Mouse (Mus musculus) liver, postnatal 0 days (tissue): ENCODE results near the gene Pram1. TPM values are rescaled to one million over a fixed set of nuclear protein-coding genes. Genes with fewer than 3 reads are reported as not detected.

Experiments used
- ATAC-seq: fragments of 200-750 bp; cut with Nextera tagmentation; 2 replicates; pipeline ENCODE4 v1.8.0; 2017; ENCODE audit warnings: mild to moderate bottlenecking, moderate library complexity
- DNase-seq: peaks from one replicate; pipeline ENCODE4 v3.0.0-alpha.2; 2016
- H3K27ac ChIP-seq: fragments of 300-500 bp; sonication (generic); 2 replicates; pipeline ENCODE4 v1.5.1; 2014; ENCODE audit warnings: antibody characterized with exemption, moderate library complexity, mild to moderate bottlenecking, low read depth
- H3K27me3 ChIP-seq: fragments of 300-500 bp; sonication (generic); 2 replicates; pipeline ENCODE4 v1.6.1; 2014; ENCODE audit warnings: low read length, control low read depth, mixed read lengths; ENCODE audit not compliant: insufficient read depth
- H3K36me3 ChIP-seq: fragments of 300-500 bp; sonication (generic); replicated peaks from 2 replicates; pipeline ENCODE4 v1.6.1; 2014; ENCODE audit warnings: mild to moderate bottlenecking, control low read depth, low read length, moderate library complexity, mixed read lengths; ENCODE audit not compliant: insufficient read depth
- H3K4me1 ChIP-seq: fragments of 300-500 bp; sonication (generic); 2 replicates; pipeline ENCODE4 v1.6.1; 2014; ENCODE audit warnings: antibody characterized with exemption, mild to moderate bottlenecking, control low read depth; ENCODE audit not compliant: insufficient read depth
- H3K4me2 ChIP-seq: fragments of 300-500 bp; sonication (generic); 2 replicates; pipeline ENCODE4 v1.6.1; 2014; ENCODE audit warnings: low read depth, mild to moderate bottlenecking, low read length, moderate library complexity, mixed read lengths
- H3K4me3 ChIP-seq: fragments of 300-500 bp; sonication (generic); 2 replicates; pipeline ENCODE4 v1.5.1; 2014; ENCODE audit warnings: low read depth, low read length
- H3K9ac ChIP-seq: fragments of 300-500 bp; sonication (generic); replicated peaks from 2 replicates; pipeline ENCODE4 v1.6.1; 2014; ENCODE audit warnings: mild to moderate bottlenecking, moderate library complexity
- H3K9me3 ChIP-seq: fragments of 300-500 bp; sonication (generic); 2 replicates; pipeline ENCODE4 v1.6.1; 2016; ENCODE audit warnings: mild to moderate bottlenecking, control low read depth, low read length, mixed read lengths
- CTCF ChIP-seq: sonication (generic); IDR thresholded peaks from 2 replicates; pipeline ENCODE4 v1.5.1; 2016; ENCODE audit warnings: antibody characterized with exemption, low read depth
- EP300 ChIP-seq: IDR thresholded peaks from 2 replicates; pipeline ENCODE4 v1.6.1; 2016; ENCODE audit warnings: antibody characterized with exemption, low read depth, mild to moderate bottlenecking
- WGBS: fragments of 180-500 bp; shearing (Covaris S2); extraction: QIAGEN DNeasy Blood & Tissue Kit; methylation state at CpG from one replicate; pipeline ENCODE4 v1.1.7; 2014; ENCODE audit not compliant: insufficient replicate concordance; 5-methylcytosine and 5-hydroxymethylcytosine counted together
- polyA plus RNA-seq: library from polyadenylated mRNA; unstranded; fragments of >200 nt; fragmentation: Nextera tagmentation; extraction: Ambion mirVana; gene quantifications from 2 replicates; pipeline ENCODE4 v1.2.1, GENCODE M21; 2015

The Pram1 gene
- polyA plus RNA-seq, 1 experiment from 2014 or later = 5.7 TPM

DNA sequence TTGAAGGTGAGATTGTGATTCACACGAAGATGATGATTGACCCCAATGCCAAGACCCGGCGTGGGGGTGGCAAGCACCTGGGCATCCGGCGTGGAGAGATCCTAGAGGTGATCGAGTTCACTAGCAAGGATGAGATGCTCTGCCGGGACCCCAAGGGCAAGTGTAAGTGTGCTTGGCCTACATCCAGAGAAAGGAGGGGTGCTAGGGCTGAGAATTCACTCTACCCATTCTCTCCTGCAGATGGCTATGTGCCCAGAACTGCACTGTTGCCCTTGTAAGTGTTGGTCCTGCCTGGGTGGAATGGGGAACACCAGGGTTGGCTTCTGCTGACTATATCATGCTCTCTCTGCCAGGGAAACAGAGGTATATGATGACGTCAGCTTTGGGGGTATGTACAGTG is 7.2 kb downstream of the Pram1 start:
- DNase-seq (no peak), ATAC-seq (0 out of 2 replicates have a peak, but pooled peaks have one; percentile 10)
- Histone ChIP-seq H3K36me3 (peaks cover 64% of the 10 kb centered on the region), H3K27me3 (no peaks in the 10 kb centered on the region), H3K9ac (no peak overlapping the region), H3K9me3 (no peaks in the 10 kb centered on the region), H3K4me2 (no peak overlapping the region), H3K4me3 (no peak overlapping the region), H3K27ac (no peak overlapping the region), H3K4me1 (no peaks in the 10 kb centered on the region; the same call in none of the 2 replicates)
- TF ChIP-seq CTCF = no peak
- no peak for TF ChIP-seq EP300
- 89% methylated on average over 8 of the region's 8 CpGs for WGBS

DNA sequence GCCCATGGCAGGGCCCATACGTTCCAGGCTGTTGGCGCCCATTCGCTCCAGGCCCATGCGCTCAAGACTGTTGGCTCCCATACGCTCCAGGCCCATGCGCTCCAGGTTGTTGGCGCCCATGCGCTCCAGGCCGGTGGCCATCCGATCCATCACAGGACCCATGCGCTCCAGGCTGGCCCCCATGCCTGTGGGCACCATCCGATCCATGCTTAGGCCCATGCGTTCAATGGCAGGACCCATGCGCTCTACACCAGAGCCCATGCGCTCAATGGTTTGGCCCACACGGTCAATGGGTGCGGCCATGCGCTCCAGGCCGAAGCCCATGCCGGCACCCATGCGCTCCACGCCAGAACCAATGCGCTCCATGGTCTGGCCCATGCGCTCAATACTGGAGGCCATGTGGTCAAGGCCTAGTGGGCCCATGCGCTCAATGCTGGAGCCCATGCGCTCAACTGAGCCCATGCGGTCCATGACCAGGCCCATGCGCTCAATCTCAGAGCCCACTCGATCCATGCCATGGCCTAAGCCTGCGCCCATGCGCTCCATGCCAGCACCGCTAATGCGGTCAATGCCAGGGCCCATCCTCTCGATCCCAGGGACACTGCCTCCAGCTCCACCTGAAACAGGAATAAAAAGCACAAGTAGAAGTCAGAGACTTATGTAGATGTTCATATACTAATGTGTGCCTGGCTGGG is 12.1 kb downstream of the Pram1 start:
- no peak for DNase-seq
- no peak overlapping the region for H3K4me2 ChIP-seq
- H3K4me1 ChIP-seq = no peaks in the 10 kb centered on the region
- peaks cover 91% of the 10 kb centered on the region for H3K36me3 ChIP-seq
- H3K4me3 ChIP-seq = no peak overlapping the region
- 98% methylated on average over 34 of the region's 34 CpGs for WGBS
- no peaks in the 10 kb centered on the region for H3K27me3 ChIP-seq
- no peak for ATAC-seq
- H3K27ac ChIP-seq = no peak overlapping the region
- H3K9ac ChIP-seq = no peak overlapping the region
- TF ChIP-seq EP300 (no peak), CTCF (no peak)
- no peaks in the 10 kb centered on the region for H3K9me3 ChIP-seq

DNA sequence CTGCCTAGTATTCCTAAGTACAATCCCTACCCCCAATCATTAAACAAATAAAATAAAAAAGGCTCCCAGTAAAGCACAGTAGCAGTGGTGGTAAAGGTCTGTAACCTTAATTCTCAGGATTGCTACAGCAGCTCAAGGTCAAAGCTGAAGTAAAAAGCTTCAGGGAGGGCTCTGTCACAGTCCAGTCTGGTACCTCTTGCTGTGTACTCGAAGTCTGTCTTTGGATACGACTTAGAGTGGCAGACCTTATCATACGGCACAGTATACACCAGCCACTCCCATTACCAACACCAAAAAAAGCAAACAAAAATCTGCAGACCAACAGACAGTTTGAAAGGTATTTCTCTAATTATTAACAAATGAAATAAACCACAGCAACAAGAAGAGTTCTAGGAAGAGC is 29.0 kb downstream of the Pram1 start:
- Histone ChIP-seq H3K9me3 (no peaks in the 10 kb centered on the region), H3K4me1 (peaks cover 14% of the 10 kb centered on the region), H3K36me3 (peaks cover 65% of the 10 kb centered on the region), H3K9ac (no peak overlapping the region), H3K4me2 (no peak overlapping the region), H3K27ac (no peak overlapping the region), H3K4me3 (no peak overlapping the region), H3K27me3 (no peaks in the 10 kb centered on the region)
- 36% methylated on average over 3 of the region's 3 CpGs for whole genome bisulfite sequencing
- ATAC-seq (0 out of 2 replicates have a peak, but pooled peaks have one; percentile 40), DNase-seq (no peak)
- TF ChIP-seq EP300 (no peak), CTCF (no peak)

DNA sequence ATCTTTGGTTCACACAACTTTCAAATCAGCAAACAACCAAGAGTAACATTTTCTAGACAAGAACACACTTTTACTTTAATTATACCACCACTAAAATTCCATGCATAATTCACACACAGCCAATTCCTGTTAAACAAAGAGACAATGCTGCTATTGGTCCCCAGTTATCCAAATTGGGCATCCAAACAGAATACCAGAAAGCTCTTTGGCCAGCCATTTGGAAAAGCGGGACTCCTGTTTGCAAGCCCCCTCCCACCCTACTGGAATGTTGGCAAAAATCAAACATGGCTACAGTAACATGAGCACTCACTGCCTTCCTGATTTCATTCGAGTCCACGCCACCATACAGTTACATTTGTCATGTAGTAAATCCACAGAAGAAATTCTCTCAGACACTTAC is 31.8 kb downstream of the Pram1 start:
- H3K4me2 ChIP-seq = no peak overlapping the region
- ATAC-seq = no peak
- H3K27ac ChIP-seq = no peak overlapping the region
- H3K9me3 ChIP-seq = no peaks in the 10 kb centered on the region
- no peak overlapping the region for H3K9ac ChIP-seq
- TF ChIP-seq EP300 (no peak), CTCF (no peak)
- H3K4me1 ChIP-seq = peaks cover 16% of the 10 kb centered on the region
- 89% methylated on average over 3 of the region's 3 CpGs for WGBS
- H3K36me3 ChIP-seq = peaks cover 52% of the 10 kb centered on the region
- H3K27me3 ChIP-seq = no peaks in the 10 kb centered on the region
- no peak overlapping the region for H3K4me3 ChIP-seq
- no peak for DNase-seq

DNA sequence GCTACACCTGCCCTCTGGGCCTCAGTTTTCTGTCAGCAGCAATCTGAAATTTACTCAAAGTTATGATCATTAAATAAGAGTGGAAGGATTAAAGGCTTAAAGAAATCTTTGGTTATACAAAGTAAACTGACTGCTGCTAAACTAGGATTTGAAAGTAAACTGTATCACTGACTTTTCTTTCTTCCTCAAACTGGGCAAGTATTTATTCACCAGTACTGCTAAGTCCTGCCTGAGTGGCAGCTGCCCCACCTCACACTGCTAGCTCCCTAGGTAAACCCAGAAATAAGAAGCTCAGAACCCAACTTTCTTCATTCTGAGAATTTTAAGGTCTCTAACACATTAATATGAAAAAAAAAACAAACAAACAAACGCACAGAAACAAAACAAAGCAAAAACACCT is 36.0 kb downstream of the Pram1 start:
- ATAC-seq (no peak), DNase-seq (no peak)
- WGBS = 77% methylated on average over 1 of the region's 1 CpGs
- H3K4me3 ChIP-seq = no peak overlapping the region
- peaks cover 39% of the 10 kb centered on the region for H3K36me3 ChIP-seq
- peaks cover 17% of the 10 kb centered on the region for H3K4me1 ChIP-seq
- no peak for TF ChIP-seq CTCF
- no peak for TF ChIP-seq EP300
- no peak overlapping the region for H3K4me2 ChIP-seq
- H3K27me3 ChIP-seq = no peaks in the 10 kb centered on the region
- H3K9ac ChIP-seq = no peak overlapping the region
- H3K9me3 ChIP-seq = no peaks in the 10 kb centered on the region
- no peak overlapping the region for H3K27ac ChIP-seq

DNA sequence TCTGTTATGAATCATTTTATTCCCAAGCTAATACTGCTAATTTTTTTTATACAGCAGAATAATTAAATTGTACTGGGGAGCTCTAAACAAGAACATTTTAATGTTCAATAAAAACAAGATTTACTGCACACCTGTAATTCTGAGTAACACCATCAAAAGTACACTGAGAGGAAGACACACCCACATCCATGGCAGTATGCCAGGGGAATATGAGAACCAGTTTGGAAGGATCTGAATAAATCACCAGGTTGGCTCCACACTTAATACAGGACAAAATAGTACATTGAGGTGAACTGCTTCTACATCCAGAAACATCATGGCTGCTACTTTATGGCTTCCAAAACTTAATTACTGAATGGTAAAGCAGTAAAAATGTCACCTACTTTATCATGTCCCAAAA is 37.6 kb downstream of the Pram1 start:
- no peak for ATAC-seq

More for the DNA sequence above, 37.6 kb downstream of the Pram1 start:
- Histone ChIP-seq H3K4me1 (peaks cover 27% of the 10 kb centered on the region), H3K27me3 (no peaks in the 10 kb centered on the region), H3K27ac (no peak overlapping the region), H3K4me2 (no peak overlapping the region), H3K9ac (no peak overlapping the region), H3K9me3 (no peaks in the 10 kb centered on the region), H3K4me3 (no peak overlapping the region), H3K36me3 (peaks cover 34% of the 10 kb centered on the region)
- no peak for TF ChIP-seq CTCF
- no peak for TF ChIP-seq EP300
- no peak for DNase-seq
